Mouse (Mus musculus) neural tube, embryonic 10.5 days (tissue): ENCODE measurements around the gene Atxn3.
A peak's percentile ranks its signal among the peaks of the same experiment; 100 is the strongest.
"Not testable (repeated sequence)": the region's sequence is repeated elsewhere in the genome, so short reads cannot be mapped to it uniquely, and the experiment has no call there.

Source experiments
- DNase-seq: peaks from one replicate; pipeline ENCODE4 v3.0.0-alpha.2; 2017; ENCODE audit warnings: low spot score; ENCODE audit errors: extremely low spot score

The Atxn3 gene

GRCm38 (mm10) chr12:101958556-101958955, 510 bp upstream of the Atxn3 start:
- DNase-seq, result no peak

- DNase-seq, result no peak
Observed at GRCm38 (mm10) chr12:101957079-101957941, 736 bp downstream of the Atxn3 start.

GRCm38 (mm10) chr12:101955821-101956220, 2.2 kb downstream of the Atxn3 start:
- not testable (repeated sequence) for DNase-seq

GRCm38 (mm10) chr12:101948801-101949200, 9.2 kb downstream of the Atxn3 start:
- DNase-seq, result no peak

GRCm38 (mm10) chr12:101947986-101948385, 10.1 kb downstream of the Atxn3 start:
- no peak for DNase-seq

- no peak for DNase-seq
Observed at GRCm38 (mm10) chr12:101937572-101937971, 20.5 kb downstream of the Atxn3 start.

- DNase-seq, result no peak
Observed at GRCm38 (mm10) chr12:101935223-101935622, 22.8 kb downstream of the Atxn3 start.

- no peak for DNase-seq
Observed at GRCm38 (mm10) chr12:101928423-101928822, 29.6 kb downstream of the Atxn3 start.

- DNase-seq, result no peak
Observed at GRCm38 (mm10) chr12:101922313-101922712, 35.7 kb downstream of the Atxn3 start.

- no peak for DNase-seq
Observed at GRCm38 (mm10) chr12:101919847-101920246, 38.2 kb downstream of the Atxn3 start.

- DNase-seq, result no peak
Observed at GRCm38 (mm10) chr12:101917165-101917564, 40.9 kb downstream of the Atxn3 start.

- DNase-seq, result peak; percentile 83
Observed at GRCm38 (mm10) chr12:101912626-101913490, 45.2 kb downstream of the Atxn3 start, which contains the start of gene Trip11. Gene Trip11, minus strand, starts transcription at chr12:101913267.

- no peak for DNase-seq
Observed at GRCm38 (mm10) chr12:101911346-101911745, 46.7 kb downstream of the Atxn3 start.

GRCm38 (mm10) chr12:101910360-101910759, 47.7 kb downstream of the Atxn3 start:
- DNase-seq, result no peak

GRCm38 (mm10) chr12:101905817-101906216, 52.2 kb downstream of the Atxn3 start:
- DNase-seq, result no peak

GRCm38 (mm10) chr12:101904906-101905305, 53.1 kb downstream of the Atxn3 start:
- DNase-seq, result no peak

- no peak for DNase-seq
Observed at GRCm38 (mm10) chr12:101904170-101904569, 53.9 kb downstream of the Atxn3 start.

- DNase-seq, result no peak
Observed at GRCm38 (mm10) chr12:101899671-101900245, 58.3 kb downstream of the Atxn3 start.

- no peak for DNase-seq
Observed at GRCm38 (mm10) chr12:101898966-101899365, 59.1 kb downstream of the Atxn3 start.

- no peak for DNase-seq
Observed at GRCm38 (mm10) chr12:101897113-101897512, 60.9 kb downstream of the Atxn3 start.

- no peak for DNase-seq
Observed at GRCm38 (mm10) chr12:101893296-101893695, 64.8 kb downstream of the Atxn3 start.

GRCm38 (mm10) chr12:101892832-101893231, 65.2 kb downstream of the Atxn3 start:
- no peak for DNase-seq
